Mouse (Mus musculus) thymus, adult 2 months (tissue): ENCODE data around the gene Cpox.

Experiments
- CTCF ChIP-seq: fragments of 200-500 bp; IDR thresholded peaks from 2 replicates; pipeline ENCODE4 v1.5.1; 2012; ENCODE audit warnings: mild to moderate bottlenecking, control low read depth, low read length, moderate library complexity, borderline replicate concordance; ENCODE audit not compliant: control insufficient read depth, poor library complexity, insufficient read depth; ENCODE audit errors: extremely low read depth
- POLR2A ChIP-seq: fragments of 200-500 bp; IDR thresholded peaks from 2 replicates; pipeline ENCODE4 v1.6.1; 2012; ENCODE audit warnings: mild to moderate bottlenecking, low read length, control low read depth, moderate library complexity; ENCODE audit not compliant: control insufficient read depth, poor library complexity, insufficient read depth; ENCODE audit errors: extremely low read depth

GRCm38 (mm10) chr16:58718666-58719120, 48.6 kb downstream of the Cpox start, which contains the start of gene Gpr15:
- TF ChIP-seq CTCF (no peak), POLR2A (no peak)
